Mouse (Mus musculus) hindbrain, embryonic 11.5 days (tissue): ENCODE measurements around the gene Zcchc13. TPM values are rescaled to one million over a fixed set of nuclear protein-coding genes. Genes with fewer than 3 reads are reported as not detected.

Experiments
- ATAC-seq: fragments of 200-750 bp; cut with Nextera tagmentation; 2 replicates; pipeline ENCODE4 v1.8.0; 2017; ENCODE audit warnings: mild to moderate bottlenecking, moderate TSS enrichment, moderate library complexity; ENCODE audit not compliant: low FRiP score
- DNase-seq: peaks from one replicate; pipeline ENCODE4 v3.0.0-alpha.2; 2015; ENCODE audit warnings: low spot score
- H3K27ac ChIP-seq: fragments of 300-500 bp; sonication (generic); 2 replicates; pipeline ENCODE4 v1.5.1; 2014; ENCODE audit warnings: mild to moderate bottlenecking, low read depth, low read length
- H3K27me3 ChIP-seq: fragments of 300-500 bp; sonication (generic); 2 replicates; pipeline ENCODE4 v1.6.1; 2014; ENCODE audit warnings: mild to moderate bottlenecking, low read length, moderate library complexity, mixed read lengths; ENCODE audit not compliant: control insufficient read depth, insufficient read depth
- H3K36me3 ChIP-seq: fragments of 300-500 bp; sonication (generic); 2 replicates; pipeline ENCODE4 v1.6.1; 2014; ENCODE audit warnings: mild to moderate bottlenecking, low read length, moderate library complexity, mixed read lengths; ENCODE audit not compliant: control insufficient read depth, insufficient read depth
- H3K4me1 ChIP-seq: fragments of 300-500 bp; sonication (generic); replicated peaks from 2 replicates; pipeline ENCODE4 v1.6.1; 2014; ENCODE audit warnings: low read length, mixed read lengths; ENCODE audit not compliant: control insufficient read depth, insufficient read depth
- H3K4me2 ChIP-seq: fragments of 300-500 bp; sonication (generic); replicated peaks from 2 replicates; pipeline ENCODE4 v1.6.1; 2014; ENCODE audit warnings: mild to moderate bottlenecking, low read depth, low read length
- H3K4me3 ChIP-seq: fragments of 300-500 bp; sonication (generic); 2 replicates; pipeline ENCODE4 v1.5.1; 2014; ENCODE audit warnings: low read depth, low read length
- H3K9ac ChIP-seq: fragments of 300-500 bp; sonication (generic); 2 replicates; pipeline ENCODE4 v1.6.1; 2014; ENCODE audit warnings: low read depth, low read length
- H3K9me3 ChIP-seq: fragments of 300-500 bp; sonication (generic); 2 replicates; pipeline ENCODE4 v1.6.1; 2016; ENCODE audit warnings: low read length; ENCODE audit not compliant: control insufficient read depth
- WGBS: fragments of 180-500 bp; shearing (Covaris S2); extraction: QIAGEN DNeasy Blood & Tissue Kit; methylation state at CpG from one replicate; pipeline ENCODE4 v1.1.7; 2014; 5-methylcytosine and 5-hydroxymethylcytosine counted together
- polyA plus RNA-seq: library from polyadenylated mRNA; unstranded; fragments of >200 nt; fragmentation: Nextera tagmentation; extraction: Ambion mirVana; gene quantifications from 2 replicates; pipeline ENCODE4 v1.2.1, GENCODE M21; 2014

Gene Zcchc13
- polyA plus RNA-seq, 1 experiment from 2014 or later = not detected

- DNase-seq (no peak), ATAC-seq (no peak)
- Histone ChIP-seq H3K27me3 (no peaks in the 10 kb centered on the region), H3K27ac (no peak overlapping the region), H3K36me3 (no peaks in the 10 kb centered on the region), H3K4me1 (no peaks in the 10 kb centered on the region), H3K9ac (no peak overlapping the region; the same call in 1 of the 2 replicates), H3K4me3 (no peak overlapping the region), H3K9me3 (no peaks in the 10 kb centered on the region), H3K4me2 (peak overlapping the region; percentile 50; the same call in 1 of the 2 replicates)
- WGBS = 83% methylated on average over 4 of the region's 4 CpGs
These were observed 14.9 kb upstream of the Zcchc13 start for GRCm38 (mm10) chrX:103615453-103615852.

- peak overlapping the region; percentile 87 for H3K27ac ChIP-seq
- peak overlapping the region; percentile 51 for H3K9ac ChIP-seq
- peak; percentile 30 for ATAC-seq
- DNase-seq = peak; percentile 49
- no peaks in the 10 kb centered on the region for H3K9me3 ChIP-seq
- H3K4me1 ChIP-seq = no peaks in the 10 kb centered on the region
- WGBS = 50% methylated on average over 19 of the region's 19 CpGs
- H3K4me2 ChIP-seq = peak overlapping the region; percentile 50
- no peaks in the 10 kb centered on the region for H3K36me3 ChIP-seq
- H3K4me3 ChIP-seq = peak overlapping the region; percentile 30
- H3K27me3 ChIP-seq = no peaks in the 10 kb centered on the region
These were observed 14.2 kb upstream of the Zcchc13 start for GRCm38 (mm10) chrX:103616162-103616535.

- peak overlapping the region; percentile 50 for H3K4me2 ChIP-seq
These were observed 13.6 kb upstream of the Zcchc13 start for GRCm38 (mm10) chrX:103616536-103617404.

GRCm38 (mm10) chrX:103617405-103618095 lies 12.8 kb upstream of the Zcchc13 start:
- H3K27me3 ChIP-seq = no peaks in the 10 kb centered on the region
- no peaks in the 10 kb centered on the region for H3K4me1 ChIP-seq
- peak; percentile 1; the same call in 1 of the 2 replicates for ATAC-seq
- H3K9ac ChIP-seq = peak overlapping the region; percentile 52
- H3K27ac ChIP-seq = peak overlapping the region; percentile 87
- peak overlapping the region; percentile 50 for H3K4me2 ChIP-seq
- 26% methylated on average over 8 of the region's 8 CpGs for WGBS
- no peaks in the 10 kb centered on the region for H3K9me3 ChIP-seq
- H3K36me3 ChIP-seq = no peaks in the 10 kb centered on the region
- peak overlapping the region; percentile 30 for H3K4me3 ChIP-seq
- no peak for DNase-seq

More at GRCm38 (mm10) chrX:103616536-103617404, 13.6 kb upstream of the Zcchc13 start:
- H3K4me3 ChIP-seq = peak overlapping the region; percentile 30
- H3K9ac ChIP-seq = peak overlapping the region; percentile 52
- 5% methylated on average over 22 of the region's 50 CpGs for WGBS
- no peaks in the 10 kb centered on the region for H3K36me3 ChIP-seq
- H3K27me3 ChIP-seq = no peaks in the 10 kb centered on the region
- no peaks in the 10 kb centered on the region for H3K9me3 ChIP-seq
- DNase-seq (peak; percentile 84), ATAC-seq (peak; percentile 97)
- H3K4me1 ChIP-seq = no peaks in the 10 kb centered on the region
- peak overlapping the region; percentile 87 for H3K27ac ChIP-seq

GRCm38 (mm10) chrX:103621799-103622198 lies 8.6 kb upstream of the Zcchc13 start:
- Histone ChIP-seq H3K27me3 (no peaks in the 10 kb centered on the region; the same call in 1 of the 2 replicates), H3K4me3 (peak overlapping the region; percentile 36), H3K4me1 (no peaks in the 10 kb centered on the region; the same call in 1 of the 2 replicates), H3K9ac (peak overlapping the region; percentile 75), H3K4me2 (peak overlapping the region; percentile 57), H3K9me3 (no peaks in the 10 kb centered on the region), H3K36me3 (no peaks in the 10 kb centered on the region), H3K27ac (peak overlapping the region; percentile 71)
- WGBS = 10% methylated on average over 8 of the region's 8 CpGs
- ATAC-seq (peak; percentile 13; the same call in 1 of the 2 replicates), DNase-seq (no peak)

GRCm38 (mm10) chrX:103622260-103622934 lies 8.0 kb upstream of the Zcchc13 start:
- ATAC-seq = peak; percentile 97
- Histone ChIP-seq H3K4me1 (no peaks in the 10 kb centered on the region; the same call in 1 of the 2 replicates), H3K9ac (peak overlapping the region; percentile 75), H3K27me3 (no peaks in the 10 kb centered on the region; the same call in 1 of the 2 replicates), H3K9me3 (no peaks in the 10 kb centered on the region), H3K36me3 (no peaks in the 10 kb centered on the region), H3K27ac (peak overlapping the region; percentile 71), H3K4me2 (peak overlapping the region; percentile 57), H3K4me3 (peak overlapping the region; percentile 46)
- peak; percentile 97 for DNase-seq
- WGBS = 1% methylated on average over 32 of the region's 33 CpGs

GRCm38 (mm10) chrX:103622935-103623280 lies 7.5 kb upstream of the Zcchc13 start:
- Histone ChIP-seq H3K9ac (0 out of 2 replicates have a peak overlapping the region, but pooled peaks have one; percentile 11), H3K27ac (no peak overlapping the region), H3K4me2 (peak overlapping the region; percentile 38), H3K36me3 (no peaks in the 10 kb centered on the region), H3K4me3 (peak overlapping the region; percentile 46), H3K27me3 (no peaks in the 10 kb centered on the region; the same call in 1 of the 2 replicates), H3K9me3 (no peaks in the 10 kb centered on the region), H3K4me1 (no peaks in the 10 kb centered on the region; the same call in 1 of the 2 replicates)
- 4% methylated on average over 13 of the region's 13 CpGs for WGBS
- ATAC-seq (no peak; the same call in 1 of the 2 replicates), DNase-seq (peak; percentile 39)

- 0% methylated on average over 27 of the region's 28 CpGs for WGBS
- Histone ChIP-seq H3K9me3 (no peaks in the 10 kb centered on the region), H3K36me3 (no peaks in the 10 kb centered on the region), H3K27ac (no peak overlapping the region), H3K9ac (peak overlapping the region; percentile 57; the same call in 1 of the 2 replicates), H3K4me2 (peak overlapping the region; percentile 38), H3K4me3 (peak overlapping the region; percentile 46), H3K4me1 (no peaks in the 10 kb centered on the region; the same call in 1 of the 2 replicates), H3K27me3 (no peaks in the 10 kb centered on the region; the same call in 1 of the 2 replicates)
- ATAC-seq (no peak), DNase-seq (peak; percentile 55)
These were observed 7.0 kb upstream of the Zcchc13 start for GRCm38 (mm10) chrX:103623411-103623845.
